Mouse (Mus musculus) midbrain, embryonic 16.5 days (tissue): ENCODE data around the gene Nos1. TPM values are rescaled to one million over a fixed set of nuclear protein-coding genes. Genes with fewer than 3 reads are reported as not detected.
"Not testable (repeated sequence)": the region's sequence is repeated elsewhere in the genome, so short reads cannot be mapped to it uniquely, and the experiment has no call there.

Source experiments
- ATAC-seq: fragments of 200-750 bp; cut with Nextera tagmentation; 2 replicates; pipeline ENCODE4 v1.8.0; 2017; ENCODE audit warnings: moderate TSS enrichment
- H3K27ac ChIP-seq: fragments of 300-500 bp; sonication (generic); 2 replicates; pipeline ENCODE4 v1.5.1; 2014; ENCODE audit warnings: mild to moderate bottlenecking, low read length, mixed read lengths
- H3K27me3 ChIP-seq: fragments of 300-500 bp; sonication (generic); 2 replicates; pipeline ENCODE4 v1.6.1; 2014; ENCODE audit warnings: low read depth, low read length, mixed read lengths; ENCODE audit not compliant: control insufficient read depth, insufficient read depth
- H3K36me3 ChIP-seq: fragments of 300-500 bp; sonication (generic); 2 replicates; pipeline ENCODE4 v1.6.1; 2014; ENCODE audit warnings: mild to moderate bottlenecking, low read length, moderate library complexity, mixed read lengths; ENCODE audit not compliant: control insufficient read depth, insufficient read depth
- H3K4me1 ChIP-seq: fragments of 300-500 bp; sonication (generic); 2 replicates; pipeline ENCODE4 v1.6.1; 2014; ENCODE audit warnings: mild to moderate bottlenecking, low read length, mixed read lengths; ENCODE audit not compliant: control insufficient read depth, insufficient read depth
- H3K4me2 ChIP-seq: fragments of 300-500 bp; sonication (generic); 2 replicates; pipeline ENCODE4 v1.6.1; 2014; ENCODE audit warnings: mild to moderate bottlenecking, low read length, mixed read lengths
- H3K4me3 ChIP-seq: fragments of 300-500 bp; sonication (generic); 2 replicates; pipeline ENCODE4 v1.5.1; 2014; ENCODE audit warnings: low read depth, mild to moderate bottlenecking, low read length, moderate library complexity, mixed read lengths
- H3K9ac ChIP-seq: fragments of 300-500 bp; sonication (generic); 2 replicates; pipeline ENCODE4 v1.6.1; 2014; ENCODE audit warnings: low read depth, low read length, mixed read lengths
- H3K9me3 ChIP-seq: fragments of 300-500 bp; sonication (generic); replicated peaks from 2 replicates; pipeline ENCODE4 v1.6.1; 2014; ENCODE audit warnings: mild to moderate bottlenecking, low read length, mixed read lengths; ENCODE audit not compliant: control insufficient read depth, poor library complexity, severe bottlenecking
- WGBS: fragments of 180-500 bp; shearing (Covaris S2); extraction: QIAGEN DNeasy Blood & Tissue Kit; methylation state at CpG from one replicate; pipeline ENCODE4 v1.1.7; 2014; 5-methylcytosine and 5-hydroxymethylcytosine counted together
- polyA plus RNA-seq: library from polyadenylated mRNA; unstranded; fragments of >200 nt; fragmentation: Nextera tagmentation; extraction: Ambion mirVana; gene quantifications from 2 replicates; pipeline ENCODE4 v1.2.1, GENCODE M21; 2015

The Nos1 gene
- polyA plus RNA-seq, 1 experiment from 2014 or later: 3.0 TPM

GRCm38 (mm10) chr5:117880916-117881555 lies 100.2 kb downstream of the Nos1 start:
- no peak for ATAC-seq
- WGBS: 78% methylated on average over 9 of the region's 9 CpGs

GRCm38 (mm10) chr5:117882411-117882810 lies 101.6 kb downstream of the Nos1 start:
- not testable (repeated sequence) for H3K4me2 ChIP-seq, H3K27me3 ChIP-seq, H3K4me1 ChIP-seq, H3K36me3 ChIP-seq, H3K4me3 ChIP-seq, H3K9me3 ChIP-seq, ATAC-seq, H3K27ac ChIP-seq, H3K9ac ChIP-seq
- 90% methylated on average over 1 of the region's 1 CpGs for WGBS

More at GRCm38 (mm10) chr5:117880916-117881555, 100.2 kb downstream of the Nos1 start:
- no peak overlapping the region for H3K4me2 ChIP-seq
- H3K9ac ChIP-seq: no peak overlapping the region
- no peak overlapping the region for H3K4me3 ChIP-seq
- H3K27me3 ChIP-seq: no peaks in the 10 kb centered on the region
- H3K9me3 ChIP-seq: no peaks in the 10 kb centered on the region
- no peaks in the 10 kb centered on the region for H3K36me3 ChIP-seq
- no peak overlapping the region for H3K27ac ChIP-seq
- H3K4me1 ChIP-seq: no peaks in the 10 kb centered on the region

- no peaks in the 10 kb centered on the region for H3K27me3 ChIP-seq
- H3K9ac ChIP-seq: no peak overlapping the region
- no peak for ATAC-seq
- H3K4me2 ChIP-seq: no peak overlapping the region
- H3K9me3 ChIP-seq: no peaks in the 10 kb centered on the region
- H3K27ac ChIP-seq: no peak overlapping the region
- H3K36me3 ChIP-seq: no peaks in the 10 kb centered on the region
- WGBS: 66% methylated on average over 2 of the region's 2 CpGs
- H3K4me3 ChIP-seq: no peak overlapping the region
- H3K4me1 ChIP-seq: no peaks in the 10 kb centered on the region
Measured at GRCm38 (mm10) chr5:117884991-117885390, 104.2 kb downstream of the Nos1 start.

- no peak for ATAC-seq
- H3K4me2 ChIP-seq: no peak overlapping the region
- no peaks in the 10 kb centered on the region for H3K27me3 ChIP-seq
- H3K36me3 ChIP-seq: no peaks in the 10 kb centered on the region
- no peak overlapping the region for H3K27ac ChIP-seq
- no peak overlapping the region for H3K9ac ChIP-seq
- no peaks in the 10 kb centered on the region for H3K4me1 ChIP-seq
- H3K4me3 ChIP-seq: no peak overlapping the region
- 68% methylated on average over 3 of the region's 3 CpGs for WGBS
- no peaks in the 10 kb centered on the region for H3K9me3 ChIP-seq
Measured at GRCm38 (mm10) chr5:117888126-117888525, 107.3 kb downstream of the Nos1 start.

GRCm38 (mm10) chr5:117888946-117889345 lies 108.1 kb downstream of the Nos1 start:
- WGBS: 62% methylated on average over 6 of the region's 6 CpGs
- ATAC-seq: no peak
- H3K27me3 ChIP-seq: no peaks in the 10 kb centered on the region
- no peak overlapping the region for H3K27ac ChIP-seq
- H3K4me2 ChIP-seq: no peak overlapping the region
- no peaks in the 10 kb centered on the region for H3K4me1 ChIP-seq
- H3K9ac ChIP-seq: no peak overlapping the region
- no peak overlapping the region for H3K4me3 ChIP-seq
- H3K9me3 ChIP-seq: no peaks in the 10 kb centered on the region
- H3K36me3 ChIP-seq: no peaks in the 10 kb centered on the region

- no peak overlapping the region for H3K9ac ChIP-seq
- 67% methylated on average over 8 of the region's 8 CpGs for WGBS
- ATAC-seq: no peak
- H3K27me3 ChIP-seq: no peaks in the 10 kb centered on the region
- no peaks in the 10 kb centered on the region for H3K4me1 ChIP-seq
- no peaks in the 10 kb centered on the region for H3K36me3 ChIP-seq
- no peak overlapping the region for H3K27ac ChIP-seq
- H3K4me2 ChIP-seq: no peak overlapping the region
- H3K4me3 ChIP-seq: no peak overlapping the region
- H3K9me3 ChIP-seq: no peaks in the 10 kb centered on the region
Measured at GRCm38 (mm10) chr5:117889571-117889970, 108.7 kb downstream of the Nos1 start.

- no peak overlapping the region for H3K4me2 ChIP-seq
- H3K9ac ChIP-seq: no peak overlapping the region
- no peaks in the 10 kb centered on the region for H3K4me1 ChIP-seq
- H3K9me3 ChIP-seq: no peaks in the 10 kb centered on the region
- H3K27ac ChIP-seq: no peak overlapping the region
- ATAC-seq: no peak
- no peaks in the 10 kb centered on the region for H3K36me3 ChIP-seq
- 68% methylated on average over 8 of the region's 8 CpGs for WGBS
- H3K4me3 ChIP-seq: no peak overlapping the region
- no peaks in the 10 kb centered on the region for H3K27me3 ChIP-seq
Measured at GRCm38 (mm10) chr5:117890871-117891270, 110.0 kb downstream of the Nos1 start.

GRCm38 (mm10) chr5:117891545-117891944 lies 110.7 kb downstream of the Nos1 start:
- 83% methylated on average over 5 of the region's 5 CpGs for WGBS
- Histone ChIP-seq H3K9ac (no peak overlapping the region), H3K4me2 (no peak overlapping the region), H3K4me3 (no peak overlapping the region), H3K4me1 (no peaks in the 10 kb centered on the region), H3K27ac (no peak overlapping the region), H3K36me3 (no peaks in the 10 kb centered on the region), H3K27me3 (no peaks in the 10 kb centered on the region), H3K9me3 (no peaks in the 10 kb centered on the region)
- no peak for ATAC-seq

GRCm38 (mm10) chr5:117894050-117894449 lies 113.2 kb downstream of the Nos1 start:
- no peak overlapping the region for H3K4me2 ChIP-seq
- 88% methylated on average over 5 of the region's 5 CpGs for WGBS
- H3K4me3 ChIP-seq: no peak overlapping the region
- H3K27me3 ChIP-seq: no peaks in the 10 kb centered on the region
- H3K9me3 ChIP-seq: no peaks in the 10 kb centered on the region
- no peaks in the 10 kb centered on the region for H3K36me3 ChIP-seq
- H3K9ac ChIP-seq: no peak overlapping the region
- ATAC-seq: no peak
- H3K27ac ChIP-seq: no peak overlapping the region
- H3K4me1 ChIP-seq: peaks cover 7% of the 10 kb centered on the region; the same call in 1 of the 2 replicates
